Mouse (Mus musculus) heart, embryonic 11.5 days (tissue): ENCODE measurements around the gene Zfp978. TPM values are rescaled to one million over a fixed set of nuclear protein-coding genes. Genes with fewer than 3 reads are reported as not detected.

Source experiments
- polyA plus RNA-seq: library from polyadenylated mRNA; unstranded; fragments of >200 nt; fragmentation: Nextera tagmentation; extraction: Ambion mirVana; gene quantifications from 2 replicates; pipeline ENCODE4 v1.2.1, GENCODE M21; 2014

Gene Zfp978
- polyA plus RNA-seq, 1 experiment from 2014 or later: not detected

Other genes with a start within 250 kb of the Zfp978 start
- 7.8 and 8.3 TPM in 2 replicates for gene Zfp991, start 229.3 kb upstream of the Zfp978 start, polyA plus RNA-seq
- 0.11 TPM in 1 of 2 replicates, not detected in the other for gene Zfp988, start 55.6 kb upstream of the Zfp978 start, polyA plus RNA-seq
- gene Zfp982, start 131.1 kb downstream of the Zfp978 start, polyA plus RNA-seq: 8.6 and 9.7 TPM in 2 replicates
- 0.52 and 0.61 TPM in 2 replicates for gene Gm16503, start 178.9 kb downstream of the Zfp978 start, polyA plus RNA-seq
- 0.07 and 0.19 TPM in 2 replicates for gene Zfp985, start 192.0 kb downstream of the Zfp978 start, polyA plus RNA-seq